Mouse (Mus musculus) intestine, embryonic 16.5 days (tissue): Measurements from ENCODE around the gene Nkx1-2. TPM values are rescaled to one million over a fixed set of nuclear protein-coding genes. Genes with fewer than 3 reads are reported as not detected.

ENCODE experiments used
- ATAC-seq: fragments of 200-750 bp; cut with Nextera tagmentation; 2 replicates; pipeline ENCODE4 v1.8.0; 2017; ENCODE audit warnings: moderate TSS enrichment, moderate library complexity
- H3K27ac ChIP-seq: fragments of 300-500 bp; sonication (generic); 2 replicates; pipeline ENCODE4 v1.5.1; 2014; ENCODE audit warnings: mild to moderate bottlenecking, low read length
- H3K27me3 ChIP-seq: fragments of 300-500 bp; sonication (generic); replicated peaks from 2 replicates; pipeline ENCODE4 v1.6.1; 2014; ENCODE audit warnings: low read length, control low read depth, mixed read lengths; ENCODE audit not compliant: control insufficient read depth, insufficient read depth
- H3K36me3 ChIP-seq: fragments of 300-500 bp; sonication (generic); 2 replicates; pipeline ENCODE4 v1.6.1; 2014; ENCODE audit warnings: low read length, control low read depth; ENCODE audit not compliant: control insufficient read depth, insufficient read depth
- H3K4me1 ChIP-seq: fragments of 300-500 bp; sonication (generic); 2 replicates; pipeline ENCODE4 v1.6.1; 2014; ENCODE audit warnings: low read length, control low read depth, mixed read lengths; ENCODE audit not compliant: control insufficient read depth, insufficient read depth
- H3K4me2 ChIP-seq: fragments of 300-500 bp; sonication (generic); 2 replicates; pipeline ENCODE4 v1.6.1; 2014; ENCODE audit warnings: low read depth, low read length, control low read depth
- H3K4me3 ChIP-seq: fragments of 300-500 bp; sonication (generic); 2 replicates; pipeline ENCODE4 v1.5.1; 2014; ENCODE audit warnings: mild to moderate bottlenecking, low read length
- H3K9ac ChIP-seq: fragments of 300-500 bp; sonication (generic); 2 replicates; pipeline ENCODE4 v1.6.1; 2014; ENCODE audit warnings: low read depth, low read length
- H3K9me3 ChIP-seq: fragments of 300-500 bp; sonication (generic); 2 replicates; pipeline ENCODE4 v1.6.1; 2016; ENCODE audit warnings: low read length, control low read depth; ENCODE audit not compliant: control insufficient read depth
- WGBS: fragments of 180-500 bp; shearing (Covaris S2); extraction: QIAGEN DNeasy Blood & Tissue Kit; methylation state at CpG from one replicate; pipeline ENCODE4 v1.1.7; 2014; 5-methylcytosine and 5-hydroxymethylcytosine counted together
- polyA plus RNA-seq: library from polyadenylated mRNA; unstranded; fragments of >200 nt; fragmentation: Nextera tagmentation; extraction: Ambion mirVana; gene quantifications from 2 replicates; pipeline ENCODE4 v1.2.1, GENCODE M21; 2015

Nkx1-2 gene
- polyA plus RNA-seq, 1 experiment from 2014 or later = 0.70 TPM

GRCm38 (mm10) chr7:132593762-132594161 lies 5.7 kb downstream of the Nkx1-2 start:
- H3K4me2 ChIP-seq = no peak overlapping the region
- H3K27ac ChIP-seq = no peak overlapping the region
- H3K9ac ChIP-seq = no peak overlapping the region
- H3K36me3 ChIP-seq = no peaks in the 10 kb centered on the region
- H3K4me1 ChIP-seq = peaks cover 16% of the 10 kb centered on the region
- WGBS = 71% methylated on average over 2 of the region's 2 CpGs
- H3K27me3 ChIP-seq = peaks cover 18% of the 10 kb centered on the region
- no peaks in the 10 kb centered on the region for H3K9me3 ChIP-seq
- no peak for ATAC-seq
- no peak overlapping the region for H3K4me3 ChIP-seq

GRCm38 (mm10) chr7:132589610-132590009 lies 9.8 kb downstream of the Nkx1-2 start:
- peak; percentile 75 for ATAC-seq

GRCm38 (mm10) chr7:132587167-132587566 lies 12.3 kb downstream of the Nkx1-2 start:
- H3K9ac ChIP-seq = no peak overlapping the region
- no peaks in the 10 kb centered on the region for H3K9me3 ChIP-seq
- 30% methylated on average over 5 of the region's 5 CpGs for WGBS
- peaks cover 7% of the 10 kb centered on the region for H3K4me1 ChIP-seq
- H3K4me3 ChIP-seq = no peak overlapping the region
- no peaks in the 10 kb centered on the region for H3K36me3 ChIP-seq
- no peak overlapping the region for H3K4me2 ChIP-seq
- H3K27ac ChIP-seq = peak overlapping the region; percentile 69
- no peaks in the 10 kb centered on the region for H3K27me3 ChIP-seq
- ATAC-seq = peak; percentile 50

More at GRCm38 (mm10) chr7:132589610-132590009, 9.8 kb downstream of the Nkx1-2 start:
- Histone ChIP-seq H3K27me3 (no peaks in the 10 kb centered on the region), H3K36me3 (no peaks in the 10 kb centered on the region), H3K4me2 (no peak overlapping the region), H3K4me1 (0 out of 2 replicates have a peak, but pooled peaks cover 2% of the 10 kb centered on the region), H3K4me3 (no peak overlapping the region), H3K27ac (peak overlapping the region; percentile 35; the same call in 1 of the 2 replicates), H3K9ac (no peak overlapping the region), H3K9me3 (no peaks in the 10 kb centered on the region)
- WGBS = 43% methylated on average over 5 of the region's 5 CpGs

GRCm38 (mm10) chr7:132585695-132586491 lies 13.5 kb downstream of the Nkx1-2 start:
- peaks cover 11% of the 10 kb centered on the region for H3K4me1 ChIP-seq
- no peak overlapping the region for H3K4me2 ChIP-seq
- peak overlapping the region; percentile 55; the same call in 1 of the 2 replicates for H3K27ac ChIP-seq
- 45% methylated on average over 3 of the region's 3 CpGs for WGBS
- H3K27me3 ChIP-seq = no peaks in the 10 kb centered on the region
- no peak overlapping the region for H3K4me3 ChIP-seq
- no peaks in the 10 kb centered on the region for H3K9me3 ChIP-seq
- peak; percentile 66 for ATAC-seq
- no peak overlapping the region for H3K9ac ChIP-seq
- H3K36me3 ChIP-seq = no peaks in the 10 kb centered on the region

- Histone ChIP-seq H3K9ac (no peak overlapping the region), H3K27ac (peak overlapping the region; percentile 93), H3K4me3 (no peak overlapping the region), H3K4me1 (peaks cover 28% of the 10 kb centered on the region), H3K9me3 (no peaks in the 10 kb centered on the region), H3K4me2 (no peak overlapping the region), H3K27me3 (no peaks in the 10 kb centered on the region), H3K36me3 (no peaks in the 10 kb centered on the region)
- WGBS = 67% methylated on average over 2 of the region's 2 CpGs
- ATAC-seq = no peak
Observed at GRCm38 (mm10) chr7:132581441-132581840, 18.0 kb downstream of the Nkx1-2 start.

- peak overlapping the region; percentile 21 for H3K4me3 ChIP-seq
- peak; percentile 66 for ATAC-seq
Observed at GRCm38 (mm10) chr7:132580511-132580910, 18.9 kb downstream of the Nkx1-2 start.

GRCm38 (mm10) chr7:132576891-132577290 lies 22.5 kb downstream of the Nkx1-2 start:
- H3K36me3 ChIP-seq = no peaks in the 10 kb centered on the region
- no peak for ATAC-seq
- H3K4me2 ChIP-seq = peak overlapping the region; percentile 67
- peak overlapping the region; percentile 79 for H3K4me3 ChIP-seq
- 45% methylated on average over 4 of the region's 4 CpGs for WGBS
- H3K4me1 ChIP-seq = peaks cover 26% of the 10 kb centered on the region
- H3K9me3 ChIP-seq = no peaks in the 10 kb centered on the region
- no peaks in the 10 kb centered on the region for H3K27me3 ChIP-seq
- peak overlapping the region; percentile 92 for H3K9ac ChIP-seq
- H3K27ac ChIP-seq = peak overlapping the region; percentile 99

More at GRCm38 (mm10) chr7:132580511-132580910, 18.9 kb downstream of the Nkx1-2 start:
- no peaks in the 10 kb centered on the region for H3K9me3 ChIP-seq
- peak overlapping the region; percentile 51 for H3K9ac ChIP-seq
- peak overlapping the region; percentile 93 for H3K27ac ChIP-seq
- H3K4me1 ChIP-seq = peaks cover 28% of the 10 kb centered on the region
- 58% methylated on average over 6 of the region's 6 CpGs for WGBS
- no peaks in the 10 kb centered on the region for H3K27me3 ChIP-seq
- peak overlapping the region; percentile 47 for H3K4me2 ChIP-seq
- no peaks in the 10 kb centered on the region for H3K36me3 ChIP-seq

- Histone ChIP-seq H3K4me1 (peaks cover 22% of the 10 kb centered on the region), H3K27ac (peak within 1 kb of the TSS; percentile 99), H3K4me3 (peak within 1 kb of the TSS; percentile 79), H3K4me2 (peak within 1 kb of the TSS; percentile 68), H3K27me3 (no peaks in the 10 kb centered on the region), H3K9ac (peak within 1 kb of the TSS; percentile 92), H3K36me3 (no peaks in the 10 kb centered on the region), H3K9me3 (no peaks in the 10 kb centered on the region)
- WGBS = under 1% methylated on average over 49 of the region's 49 CpGs
- peak; percentile 91 for ATAC-seq
Observed at GRCm38 (mm10) chr7:132576116-132576650, 23.3 kb downstream of the Nkx1-2 start, which contains the start of gene Oat. Gene Oat, minus strand, starts transcription at chr7:132576398.

GRCm38 (mm10) chr7:132575623-132576022 lies 23.8 kb downstream of the Nkx1-2 start:
- H3K9me3 ChIP-seq = no peaks in the 10 kb centered on the region
- ATAC-seq = peak; percentile 78
- peaks cover 22% of the 10 kb centered on the region for H3K4me1 ChIP-seq
- no peaks in the 10 kb centered on the region for H3K36me3 ChIP-seq
- peak overlapping the region; percentile 79 for H3K4me3 ChIP-seq
- peak overlapping the region; percentile 92 for H3K9ac ChIP-seq
- H3K4me2 ChIP-seq = peak overlapping the region; percentile 68
- no peaks in the 10 kb centered on the region for H3K27me3 ChIP-seq
- WGBS = under 1% methylated on average over 13 of the region's 13 CpGs
- peak overlapping the region; percentile 99 for H3K27ac ChIP-seq
